Mouse (Mus musculus) hindbrain, embryonic 13.5 days (tissue): ENCODE measurements around the gene Retsat. TPM values are rescaled to one million over a fixed set of nuclear protein-coding genes. Genes with fewer than 3 reads are reported as not detected.

Experiments used
- ATAC-seq: fragments of 200-750 bp; cut with Nextera tagmentation; 2 replicates; pipeline ENCODE4 v1.8.0; 2017; ENCODE audit warnings: moderate TSS enrichment; ENCODE audit not compliant: low FRiP score
- H3K27ac ChIP-seq: fragments of 300-500 bp; sonication (generic); 2 replicates; pipeline ENCODE4 v1.5.1; 2015; ENCODE audit warnings: inconsistent platforms, mild to moderate bottlenecking, moderate library complexity
- H3K27me3 ChIP-seq: fragments of 300-500 bp; sonication (generic); 2 replicates; pipeline ENCODE4 v1.6.1; 2015; ENCODE audit warnings: mild to moderate bottlenecking, inconsistent platforms
- H3K36me3 ChIP-seq: fragments of 300-500 bp; sonication (generic); 2 replicates; pipeline ENCODE4 v1.6.1; 2015; ENCODE audit warnings: mild to moderate bottlenecking, inconsistent platforms
- H3K4me1 ChIP-seq: fragments of 300-500 bp; sonication (generic); replicated peaks from 2 replicates; pipeline ENCODE4 v1.6.1; 2015; ENCODE audit warnings: inconsistent platforms
- H3K4me2 ChIP-seq: fragments of 300-500 bp; sonication (generic); 2 replicates; pipeline ENCODE4 v1.6.1; 2015; ENCODE audit warnings: inconsistent platforms, mild to moderate bottlenecking, moderate library complexity
- H3K4me3 ChIP-seq: fragments of 300-500 bp; sonication (generic); 2 replicates; pipeline ENCODE4 v1.5.1; 2015; ENCODE audit warnings: mild to moderate bottlenecking, inconsistent platforms
- H3K9ac ChIP-seq: fragments of 300-500 bp; sonication (generic); 2 replicates; pipeline ENCODE4 v1.6.1; 2015; ENCODE audit warnings: mild to moderate bottlenecking, inconsistent platforms
- H3K9me3 ChIP-seq: fragments of 300-500 bp; sonication (generic); 2 replicates; pipeline ENCODE4 v1.6.1; 2016; ENCODE audit warnings: inconsistent platforms
- WGBS: fragments of 180-500 bp; shearing (Covaris S2); methylation state at CpG from one replicate; pipeline ENCODE4 v1.1.7; 2015; 5-methylcytosine and 5-hydroxymethylcytosine counted together
- polyA plus RNA-seq: library from polyadenylated mRNA; unstranded; fragments of >200 nt; fragmentation: Nextera tagmentation; extraction: Ambion mirVana; gene quantifications from 2 replicates; pipeline ENCODE4 v1.2.1, GENCODE M21; 2015

Gene Retsat
- polyA plus RNA-seq, 1 experiment from 2014 or later, result 4.8 TPM

- H3K9ac ChIP-seq, result no peak overlapping the region
- no peak overlapping the region for H3K4me2 ChIP-seq
- H3K27ac ChIP-seq, result no peak overlapping the region
- no peak for ATAC-seq
- 89% methylated on average over 10 of the region's 10 CpGs for WGBS
- H3K9me3 ChIP-seq, result no peaks in the 10 kb centered on the region
- H3K4me1 ChIP-seq, result peaks cover 4% of the 10 kb centered on the region
- no peaks in the 10 kb centered on the region for H3K27me3 ChIP-seq
- no peak overlapping the region for H3K4me3 ChIP-seq
- H3K36me3 ChIP-seq, result peaks cover 39% of the 10 kb centered on the region
Observed at GRCm38 (mm10) chr6:72568736-72569135, 29.5 kb upstream of the Retsat start.

- Histone ChIP-seq H3K9ac (no peak overlapping the region), H3K36me3 (peaks cover 60% of the 10 kb centered on the region), H3K4me3 (no peak overlapping the region), H3K4me1 (peaks cover under 1% of the 10 kb centered on the region), H3K4me2 (no peak overlapping the region), H3K27ac (no peak overlapping the region), H3K9me3 (no peaks in the 10 kb centered on the region), H3K27me3 (no peaks in the 10 kb centered on the region)
- ATAC-seq, result no peak
- 85% methylated on average over 10 of the region's 10 CpGs for WGBS
Observed at GRCm38 (mm10) chr6:72570644-72571397, 27.5 kb upstream of the Retsat start.

- no peak overlapping the region for H3K9ac ChIP-seq
- H3K9me3 ChIP-seq, result no peaks in the 10 kb centered on the region
- H3K27ac ChIP-seq, result no peak overlapping the region
- no peaks in the 10 kb centered on the region for H3K4me1 ChIP-seq
- ATAC-seq, result no peak
- WGBS, result 46% methylated on average over 3 of the region's 3 CpGs
- H3K4me2 ChIP-seq, result no peak overlapping the region
- no peaks in the 10 kb centered on the region for H3K27me3 ChIP-seq
- H3K36me3 ChIP-seq, result peaks cover 70% of the 10 kb centered on the region
- H3K4me3 ChIP-seq, result no peak overlapping the region
Observed at GRCm38 (mm10) chr6:72571826-72572225, 26.4 kb upstream of the Retsat start.

GRCm38 (mm10) chr6:72576041-72576440, 22.2 kb upstream of the Retsat start:
- Histone ChIP-seq H3K4me1 (no peaks in the 10 kb centered on the region), H3K4me3 (no peak overlapping the region), H3K27me3 (no peaks in the 10 kb centered on the region), H3K4me2 (no peak overlapping the region), H3K36me3 (peaks cover 79% of the 10 kb centered on the region), H3K9me3 (no peaks in the 10 kb centered on the region), H3K9ac (no peak overlapping the region), H3K27ac (no peak overlapping the region)
- 93% methylated on average over 3 of the region's 3 CpGs for WGBS
- no peak for ATAC-seq

DNA sequence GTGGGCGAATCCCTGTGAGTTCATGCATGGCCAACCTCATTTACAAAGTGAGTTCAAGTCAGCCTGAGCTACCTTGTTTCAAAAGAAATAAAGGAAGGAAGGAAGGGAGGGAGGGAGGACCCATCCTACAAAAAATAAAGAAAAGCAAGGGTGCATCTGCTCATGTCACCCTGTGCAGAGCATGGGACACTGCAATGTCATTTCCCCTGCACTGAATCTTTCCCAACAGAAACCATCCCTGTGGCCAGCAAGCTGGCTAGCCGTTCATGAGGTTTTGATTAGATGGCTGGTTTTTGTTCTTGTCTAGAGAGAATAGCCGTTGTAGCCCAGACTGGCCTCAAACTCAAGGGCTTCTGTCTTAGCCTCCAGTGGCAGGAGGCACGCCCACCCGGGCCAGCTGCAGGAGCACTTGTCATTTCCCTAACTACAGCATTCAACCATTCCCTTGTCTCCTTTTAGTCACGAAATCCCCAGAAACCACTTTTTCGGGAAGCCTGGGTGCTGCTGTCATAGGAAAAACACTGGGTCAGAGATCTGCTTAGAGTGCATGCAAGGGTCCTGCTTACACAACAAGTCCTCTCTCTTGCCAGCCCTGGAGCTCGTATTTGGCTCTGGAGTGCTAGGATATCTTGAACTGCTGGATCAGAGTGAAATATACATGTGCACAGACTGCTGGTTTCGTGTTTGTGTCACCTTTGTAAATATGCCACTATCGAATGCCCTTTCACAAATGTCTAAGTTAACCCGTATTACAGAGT, 16.5 kb upstream of the Retsat start:
- H3K4me3 ChIP-seq, result no peak overlapping the region
- H3K9ac ChIP-seq, result no peak overlapping the region
- no peak overlapping the region for H3K27ac ChIP-seq
- WGBS, result 76% methylated on average over 11 of the region's 11 CpGs
- no peak overlapping the region for H3K4me2 ChIP-seq
- no peak for ATAC-seq
- no peaks in the 10 kb centered on the region for H3K9me3 ChIP-seq
- H3K36me3 ChIP-seq, result peaks cover 43% of the 10 kb centered on the region
- H3K4me1 ChIP-seq, result no peaks in the 10 kb centered on the region
- no peaks in the 10 kb centered on the region for H3K27me3 ChIP-seq

GRCm38 (mm10) chr6:72583211-72583839, 14.9 kb upstream of the Retsat start:
- Histone ChIP-seq H3K4me3 (no peak overlapping the region), H3K4me2 (no peak overlapping the region), H3K9me3 (no peaks in the 10 kb centered on the region), H3K36me3 (peaks cover 33% of the 10 kb centered on the region), H3K27me3 (no peaks in the 10 kb centered on the region), H3K9ac (no peak overlapping the region), H3K4me1 (no peaks in the 10 kb centered on the region), H3K27ac (no peak overlapping the region)
- WGBS, result 91% methylated on average over 4 of the region's 4 CpGs
- ATAC-seq, result no peak

- H3K4me2 ChIP-seq, result no peak overlapping the region
- H3K36me3 ChIP-seq, result peaks cover 25% of the 10 kb centered on the region
- H3K9me3 ChIP-seq, result no peaks in the 10 kb centered on the region
- 86% methylated on average over 11 of the region's 11 CpGs for WGBS
- no peak for ATAC-seq
- no peak overlapping the region for H3K9ac ChIP-seq
- H3K4me1 ChIP-seq, result no peaks in the 10 kb centered on the region
- H3K27ac ChIP-seq, result no peak overlapping the region
- H3K27me3 ChIP-seq, result no peaks in the 10 kb centered on the region
- H3K4me3 ChIP-seq, result no peak overlapping the region
Observed at GRCm38 (mm10) chr6:72584154-72584553, 14.1 kb upstream of the Retsat start.

DNA sequence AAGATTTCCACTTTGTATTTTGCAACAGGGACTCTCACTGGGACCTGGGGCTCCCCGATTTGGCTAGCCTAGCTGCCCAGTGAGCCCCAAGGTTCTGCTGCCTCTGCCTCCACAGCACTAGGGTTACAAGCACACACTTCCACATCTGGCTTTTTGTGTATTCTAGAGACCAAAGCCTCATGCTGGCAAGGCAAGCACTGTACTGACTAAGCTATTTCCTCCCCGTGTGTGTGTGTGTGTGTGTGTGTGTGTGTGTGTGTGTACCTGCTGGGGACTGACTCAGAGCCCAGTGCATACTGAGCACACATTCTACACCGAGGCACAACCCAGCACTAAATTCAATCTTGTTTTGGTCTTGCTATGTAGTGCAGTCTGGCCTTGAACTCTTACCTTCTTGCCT, 11.6 kb upstream of the Retsat start:
- Histone ChIP-seq H3K27ac (no peak overlapping the region), H3K9ac (no peak overlapping the region), H3K9me3 (no peaks in the 10 kb centered on the region), H3K4me1 (no peaks in the 10 kb centered on the region), H3K4me3 (no peak overlapping the region), H3K27me3 (no peaks in the 10 kb centered on the region), H3K36me3 (peaks cover 17% of the 10 kb centered on the region), H3K4me2 (no peak overlapping the region)
- WGBS, result 79% methylated on average over 3 of the region's 3 CpGs
- ATAC-seq, result no peak

DNA sequence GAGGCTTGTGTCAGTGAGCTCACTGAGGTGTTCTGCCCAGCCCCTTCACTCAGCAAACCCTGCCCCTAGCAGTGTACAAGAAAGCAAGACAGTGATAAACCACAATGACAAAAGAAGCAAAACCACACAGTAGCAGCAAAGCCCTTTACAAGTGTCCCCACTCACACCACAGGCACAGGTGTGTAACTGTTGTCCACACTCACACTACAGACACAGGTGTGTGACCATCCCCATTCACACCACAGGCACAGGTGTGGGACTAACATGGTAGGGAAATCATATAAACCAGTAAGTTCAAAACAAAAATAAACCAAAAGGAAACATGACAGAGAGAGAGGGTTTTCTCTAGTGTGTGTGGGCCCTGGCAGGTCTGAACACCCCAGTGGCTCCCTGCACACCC, 10.0 kb upstream of the Retsat start:
- H3K27me3 ChIP-seq, result no peaks in the 10 kb centered on the region
- H3K4me1 ChIP-seq, result no peaks in the 10 kb centered on the region
- no peaks in the 10 kb centered on the region for H3K9me3 ChIP-seq
- ATAC-seq, result no peak
- H3K4me2 ChIP-seq, result no peak overlapping the region
- no peak overlapping the region for H3K9ac ChIP-seq
- H3K27ac ChIP-seq, result no peak overlapping the region
- H3K36me3 ChIP-seq, result peaks cover 17% of the 10 kb centered on the region
- no peak overlapping the region for H3K4me3 ChIP-seq

GRCm38 (mm10) chr6:72590111-72590510, 8.2 kb upstream of the Retsat start:
- ATAC-seq, result no peak
- H3K36me3 ChIP-seq, result peaks cover 14% of the 10 kb centered on the region
- H3K9ac ChIP-seq, result no peak overlapping the region
- H3K4me1 ChIP-seq, result no peaks in the 10 kb centered on the region
- no peak overlapping the region for H3K27ac ChIP-seq
- H3K9me3 ChIP-seq, result no peaks in the 10 kb centered on the region
- H3K4me3 ChIP-seq, result no peak overlapping the region
- no peak overlapping the region for H3K4me2 ChIP-seq
- H3K27me3 ChIP-seq, result no peaks in the 10 kb centered on the region

DNA sequence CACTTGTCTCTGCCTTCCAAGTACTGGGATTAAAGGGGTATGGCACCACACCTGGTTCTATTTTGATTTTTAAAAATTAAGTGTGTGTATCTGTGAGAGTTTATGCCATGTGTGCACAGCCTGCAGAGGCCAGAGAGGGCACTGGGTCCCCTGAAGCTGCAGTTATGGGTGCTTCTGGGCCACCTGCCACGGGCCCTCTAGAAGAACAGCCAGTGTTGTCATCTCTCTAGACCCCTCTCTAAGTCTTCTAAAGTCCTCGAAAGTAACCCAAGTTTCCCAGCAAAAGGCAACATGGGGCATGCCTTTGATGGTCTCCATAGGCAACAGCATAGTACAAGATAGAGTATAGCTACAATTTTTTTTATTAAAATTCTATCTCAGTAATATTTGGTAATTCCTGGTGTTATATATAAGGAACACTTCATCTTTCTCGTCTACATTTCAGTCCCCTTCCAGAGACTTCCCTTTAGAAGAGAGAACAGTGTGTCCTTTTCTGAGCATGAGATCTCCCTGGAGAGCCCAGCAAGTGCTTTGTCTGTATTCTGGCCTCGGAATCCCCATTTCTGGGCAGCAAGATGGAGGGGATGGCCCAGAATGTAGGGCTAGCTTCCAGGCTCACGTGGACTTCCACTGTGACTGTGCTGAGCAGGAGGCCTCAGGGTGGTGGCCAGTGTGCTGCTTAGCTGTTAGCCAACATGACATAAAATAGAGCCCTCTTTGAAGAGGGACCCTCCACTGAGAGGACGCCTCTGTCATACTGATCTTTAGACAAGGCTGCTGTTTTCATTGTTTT, 5.1 kb upstream of the Retsat start:
- ATAC-seq, result no peak
- 85% methylated on average over 6 of the region's 6 CpGs for WGBS
- H3K27ac ChIP-seq, result no peak overlapping the region
- peaks cover 4% of the 10 kb centered on the region; the same call in 1 of the 2 replicates for H3K36me3 ChIP-seq
- no peaks in the 10 kb centered on the region for H3K9me3 ChIP-seq
- H3K4me2 ChIP-seq, result no peak overlapping the region
- H3K4me1 ChIP-seq, result peaks cover 11% of the 10 kb centered on the region
- no peak overlapping the region for H3K9ac ChIP-seq
- H3K27me3 ChIP-seq, result no peaks in the 10 kb centered on the region
- H3K4me3 ChIP-seq, result no peak overlapping the region

DNA sequence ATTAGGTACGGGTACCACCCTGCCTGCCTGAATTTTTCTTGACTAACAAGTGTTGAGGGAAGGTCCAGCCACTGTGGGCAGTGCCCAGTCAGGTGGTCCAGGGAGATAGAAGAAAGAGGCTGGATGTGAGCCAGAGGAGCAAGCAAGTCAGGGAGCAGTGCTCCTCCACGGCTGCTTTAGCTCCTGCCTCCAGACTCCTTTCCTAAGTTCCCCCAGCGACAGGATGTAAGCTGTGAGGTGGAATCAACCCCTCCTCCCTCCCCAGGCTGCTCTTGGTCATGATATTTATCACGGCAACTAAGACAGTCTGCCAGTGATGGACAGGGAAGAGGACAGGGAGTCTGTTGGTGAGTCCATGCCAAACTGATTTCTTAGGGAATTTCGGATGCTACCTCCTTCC, 4.4 kb upstream of the Retsat start:
- no peak for ATAC-seq
- no peaks in the 10 kb centered on the region for H3K9me3 ChIP-seq
- peaks cover 4% of the 10 kb centered on the region; the same call in 1 of the 2 replicates for H3K36me3 ChIP-seq
- H3K4me1 ChIP-seq, result peaks cover 15% of the 10 kb centered on the region
- H3K27ac ChIP-seq, result no peak overlapping the region
- 73% methylated on average over 5 of the region's 5 CpGs for WGBS
- no peak overlapping the region for H3K4me2 ChIP-seq
- H3K27me3 ChIP-seq, result no peaks in the 10 kb centered on the region
- no peak overlapping the region for H3K4me3 ChIP-seq
- H3K9ac ChIP-seq, result no peak overlapping the region
